Mouse (Mus musculus): ENCODE results near the gene Slc16a4. TPM values are rescaled to one million over a fixed set of nuclear protein-coding genes. Genes with fewer than 3 reads are reported as not detected.

The Slc16a4 gene
- polyA plus RNA-seq, 1 experiment from 2014 or later = 0.92 TPM

GRCm38 (mm10) chr3:107360341-107360740 lies 69.3 kb downstream of the Slc16a4 start:
- no peak for DNase-seq (ENCODE audit: low spot score)

Other genes with a start within 250 kb of the Slc16a4 start
- gene Kcna2, start 190.1 kb upstream of the Slc16a4 start, polyA plus RNA-seq (2015; fragmentation: Nextera tagmentation; extraction: Ambion mirVana) = 0.18 and 0.29 TPM in 2 replicates
- gene Kcna10, start 108.2 kb upstream of the Slc16a4 start, polyA plus RNA-seq (2015; fragmentation: Nextera tagmentation; extraction: Ambion mirVana) = not detected in 2 replicates
- 1.2 and 1.3 TPM in 2 replicates for gene Cym, start 69.5 kb upstream of the Slc16a4 start, polyA plus RNA-seq (2015; fragmentation: Nextera tagmentation; extraction: Ambion mirVana)
- gene A630076J17Rik, start 60.6 kb upstream of the Slc16a4 start, polyA plus RNA-seq (2015; fragmentation: Nextera tagmentation; extraction: Ambion mirVana) = 0.92 and 1.7 TPM in 2 replicates
- 0.08 and 0.22 TPM in 2 replicates for gene Prok1, start 51.5 kb upstream of the Slc16a4 start, polyA plus RNA-seq (2015; fragmentation: Nextera tagmentation; extraction: Ambion mirVana)
- gene Lamtor5, start 12.4 kb upstream of the Slc16a4 start, polyA plus RNA-seq (2015; fragmentation: Nextera tagmentation; extraction: Ambion mirVana) = 250 and 260 TPM in 2 replicates
- 16.3 and 20.3 TPM in 2 replicates for gene Rbm15, start 42.4 kb downstream of the Slc16a4 start, polyA plus RNA-seq (2015; fragmentation: Nextera tagmentation; extraction: Ambion mirVana)
- gene Kcnc4, start 168.3 kb downstream of the Slc16a4 start, polyA plus RNA-seq (2015; fragmentation: Nextera tagmentation; extraction: Ambion mirVana) = not detected in 2 replicates
- gene Slc6a17, start 226.8 kb downstream of the Slc16a4 start, polyA plus RNA-seq (2015; fragmentation: Nextera tagmentation; extraction: Ambion mirVana) = 0.17 and 0.33 TPM in 2 replicates